Mouse (Mus musculus) erythroblast, embryonic 14.5 days (primary cell): Measurements from ENCODE around the gene Akt1.

Source experiments
- GATA1 ChIP-seq: IDR thresholded peaks from 2 replicates; pipeline ENCODE4 v1.6.1; 2012; ENCODE audit warnings: low read length, inconsistent platforms, mixed read lengths
- TAL1 ChIP-seq: IDR thresholded peaks from 3 replicates; pipeline ENCODE4 v1.6.1; 2012; ENCODE audit warnings: low read length, inconsistent platforms, mixed read lengths

GRCm38 (mm10) chr12:112618981-112619685 lies 55.6 kb downstream of the Akt1 start:
- TF ChIP-seq TAL1 (no peak), GATA1 (no peak)
